Mouse (Mus musculus) CH12.LX (cell line): ENCODE results near the gene Clp1. TPM values are rescaled to one million over a fixed set of nuclear protein-coding genes. Genes with fewer than 3 reads are reported as not detected.

Source experiments
- DNase-seq: peaks from one replicate; pipeline ENCODE4 v3.0.0-alpha.2; 2013; ENCODE audit errors: extremely low read depth
- H3K27ac ChIP-seq: 2 replicates; pipeline ENCODE4 v1.5.1; 2012; ENCODE audit warnings: low read depth, mild to moderate bottlenecking, control low read depth, moderate library complexity; ENCODE audit not compliant: insufficient read depth
- H3K27me3 ChIP-seq: replicated peaks from 2 replicates; pipeline ENCODE3; 2012; ENCODE audit warnings: inconsistent platforms
- H3K36me3 ChIP-seq, 2 experiments: replicated peaks in 1 of 2; 2 replicates each; pipeline versions ENCODE3 to v1.6.1; 2012; ENCODE audit warnings: inconsistent platforms in 1 of 2, low read length in 1 of 2, mild to moderate bottlenecking in 1 of 2, mixed read lengths in 1 of 2, moderate library complexity in 1 of 2; ENCODE audit not compliant: control insufficient read depth in 1 of 2, insufficient read depth in 1 of 2
- H3K4me1 ChIP-seq, 2 experiments: 2 replicates each; pipeline ENCODE4 v1.6.1; 2012; ENCODE audit warnings: inconsistent platforms in 1 of 2, moderate library complexity in 1 of 2; ENCODE audit not compliant: insufficient read depth in 2 of 2, control insufficient read depth in 1 of 2
- H3K4me2 ChIP-seq: 2 replicates; pipeline ENCODE4 v1.6.1; 2012; ENCODE audit warnings: low read depth, mild to moderate bottlenecking, control low read depth; ENCODE audit not compliant: poor library complexity, insufficient read depth, severe bottlenecking
- H3K4me3 ChIP-seq, 3 experiments: fragments of 150-350 bp in 1 of 3; sonication (generic) in 1 of 3; replicated peaks in 1 of 3; 2 replicates each; pipeline versions ENCODE3 to v1.5.1; 2011 to 2012; ENCODE audit warnings: low read depth in 2 of 3, low read length in 2 of 3, mild to moderate bottlenecking in 2 of 3, moderate library complexity in 2 of 3, control low read depth in 1 of 3, improper control_type of control experiment in 1 of 3, inconsistent platforms in 1 of 3, mixed read lengths in 1 of 3; ENCODE audit not compliant: poor library complexity in 1 of 3
- H3K79me2 ChIP-seq: replicated peaks from 2 replicates; pipeline ENCODE4 v1.6.1; 2012; ENCODE audit warnings: mild to moderate bottlenecking, moderate library complexity; ENCODE audit not compliant: control insufficient read depth, poor library complexity, insufficient read depth, severe bottlenecking; ENCODE audit errors: extremely low read depth
- H3K9ac ChIP-seq: 2 replicates; pipeline ENCODE4 v1.6.1; 2012; ENCODE audit warnings: low read depth, mild to moderate bottlenecking, control low read depth, moderate library complexity; ENCODE audit not compliant: insufficient read depth
- H3K9me3 ChIP-seq: replicated peaks from 2 replicates; pipeline ENCODE3; 2012; ENCODE audit warnings: low read length, inconsistent platforms, mixed read lengths
- BHLHE40 ChIP-seq: IDR thresholded peaks from 2 replicates; pipeline ENCODE4 v1.6.1; 2011; ENCODE audit warnings: mild to moderate bottlenecking, low read depth, low read length, improper control_type of control experiment
- CHD1 ChIP-seq: IDR thresholded peaks from 2 replicates; pipeline ENCODE4 v1.6.1; 2012; ENCODE audit warnings: low read depth, low read length, improper control_type of control experiment, inconsistent platforms
- CHD2 ChIP-seq: IDR thresholded peaks from 2 replicates; pipeline ENCODE4 v1.6.1; 2011; ENCODE audit warnings: low read length, improper control_type of control experiment
- CTCF ChIP-seq, 2 experiments: IDR thresholded peaks in 1 of 2; conservative IDR thresholded peaks in 1 of 2; 2 replicates each; pipeline ENCODE4 v1.5.1; 2011 to 2012; ENCODE audit warnings: low read depth in 2 of 2, low read length in 2 of 2, improper control_type of control experiment in 1 of 2, inconsistent platforms in 1 of 2, mild to moderate bottlenecking in 1 of 2, moderate library complexity in 1 of 2
- E2F4 ChIP-seq: IDR thresholded peaks from 2 replicates; pipeline ENCODE4 v1.6.1; 2011; ENCODE audit warnings: low read depth, low read length, improper control_type of control experiment; ENCODE audit not compliant: insufficient replicate concordance
- ELF1 ChIP-seq: IDR thresholded peaks from 2 replicates; pipeline ENCODE4 v1.6.1; 2014; ENCODE audit warnings: low read depth, mild to moderate bottlenecking, inconsistent platforms, low read length, improper control_type of control experiment
- EP300 ChIP-seq: IDR thresholded peaks from 2 replicates; pipeline ENCODE4 v1.6.1; 2011; ENCODE audit warnings: low read length, improper control_type of control experiment
- ETS1 ChIP-seq: conservative IDR thresholded peaks from 2 replicates; pipeline ENCODE4 v1.6.1; 2012; ENCODE audit warnings: low read depth, mild to moderate bottlenecking, inconsistent platforms, low read length, improper control_type of control experiment, moderate library complexity
- GABPA ChIP-seq: IDR thresholded peaks from 2 replicates; pipeline ENCODE4 v1.6.1; 2012; ENCODE audit warnings: low read depth, low read length, improper control_type of control experiment, inconsistent platforms; ENCODE audit not compliant: insufficient replicate concordance
- IRF4 ChIP-seq: IDR thresholded peaks from 2 replicates; pipeline ENCODE4 v1.6.1; 2014; ENCODE audit warnings: low read depth, mild to moderate bottlenecking, inconsistent platforms, low read length, improper control_type of control experiment
- JUN ChIP-seq: IDR thresholded peaks from 2 replicates; pipeline ENCODE4 v1.6.1; 2011; ENCODE audit warnings: low read depth, mild to moderate bottlenecking, low read length, improper control_type of control experiment, moderate library complexity; ENCODE audit not compliant: insufficient read depth
- JUND ChIP-seq: conservative IDR thresholded peaks from 2 replicates; pipeline ENCODE4 v1.6.1; 2011; ENCODE audit warnings: low read depth, low read length, improper control_type of control experiment
- KAT2A ChIP-seq: IDR thresholded peaks from 2 replicates; pipeline ENCODE4 v1.6.1; 2012; ENCODE audit warnings: low read length, improper control_type of control experiment, inconsistent platforms; ENCODE audit not compliant: insufficient replicate concordance
- MAFK ChIP-seq: IDR thresholded peaks from 2 replicates; pipeline ENCODE4 v1.6.1; 2011; ENCODE audit warnings: low read length, improper control_type of control experiment; ENCODE audit not compliant: insufficient replicate concordance
- MAX ChIP-seq: IDR thresholded peaks from 2 replicates; pipeline ENCODE4 v1.6.1; 2011; ENCODE audit warnings: low read length, improper control_type of control experiment
- MAZ ChIP-seq: IDR thresholded peaks from 2 replicates; pipeline ENCODE4 v1.6.1; 2012; ENCODE audit warnings: low read depth, mild to moderate bottlenecking, inconsistent platforms, low read length, improper control_type of control experiment, moderate library complexity
- MEF2A ChIP-seq: IDR thresholded peaks from 2 replicates; pipeline ENCODE4 v1.6.1; 2014; ENCODE audit warnings: low read depth, mild to moderate bottlenecking, inconsistent platforms, low read length, improper control_type of control experiment, borderline replicate concordance
- MXI1 ChIP-seq: IDR thresholded peaks from 2 replicates; pipeline ENCODE4 v1.6.1; 2011; ENCODE audit warnings: mild to moderate bottlenecking, low read depth, low read length, improper control_type of control experiment
- MYC ChIP-seq: IDR thresholded peaks from 2 replicates; pipeline ENCODE4 v1.6.1; 2011; ENCODE audit warnings: low read depth, mild to moderate bottlenecking, improper control_type of control experiment, low read length
- NELFE ChIP-seq: IDR thresholded peaks from 2 replicates; pipeline ENCODE4 v1.6.1; 2011; ENCODE audit warnings: low read depth, low read length, improper control_type of control experiment
- NRF1 ChIP-seq: IDR thresholded peaks from 2 replicates; pipeline ENCODE4 v1.6.1; 2014; ENCODE audit warnings: low read depth, mild to moderate bottlenecking, inconsistent platforms, low read length, improper control_type of control experiment, moderate library complexity
- PAX5 ChIP-seq: IDR thresholded peaks from 2 replicates; pipeline ENCODE4 v1.6.1; 2012; ENCODE audit warnings: low read length, inconsistent platforms, mixed read lengths
- POLR2A ChIP-seq: IDR thresholded peaks from 2 replicates; pipeline ENCODE4 v1.6.1; 2011; ENCODE audit warnings: low read depth, mild to moderate bottlenecking, improper control_type of control experiment, low read length
- POLR2AphosphoS2 ChIP-seq: IDR thresholded peaks from 2 replicates; pipeline ENCODE4 v1.6.1; 2011; ENCODE audit warnings: low read depth, low read length, improper control_type of control experiment
- RAD21 ChIP-seq: IDR thresholded peaks from 2 replicates; pipeline ENCODE4 v1.6.1; 2011; ENCODE audit warnings: low read depth, mild to moderate bottlenecking, low read length, improper control_type of control experiment, moderate library complexity
- RCOR1 ChIP-seq: conservative IDR thresholded peaks from 2 replicates; pipeline ENCODE4 v1.6.1; 2012; ENCODE audit warnings: low read depth, mild to moderate bottlenecking, inconsistent platforms, low read length, improper control_type of control experiment
- SIN3A ChIP-seq: IDR thresholded peaks from 2 replicates; pipeline ENCODE4 v1.6.1; 2012; ENCODE audit warnings: low read length, improper control_type of control experiment, inconsistent platforms
- SMC3 ChIP-seq: IDR thresholded peaks from 2 replicates; pipeline ENCODE4 v1.6.1; 2011; ENCODE audit warnings: low read depth, low read length, improper control_type of control experiment
- TBP ChIP-seq: conservative IDR thresholded peaks from 2 replicates; pipeline ENCODE4 v1.6.1; 2011; ENCODE audit warnings: low read depth, low read length, improper control_type of control experiment
- USF2 ChIP-seq: conservative IDR thresholded peaks from 2 replicates; pipeline ENCODE4 v1.6.1; 2011; ENCODE audit warnings: low read depth, low read length, improper control_type of control experiment
- ZKSCAN1 ChIP-seq: IDR thresholded peaks from 2 replicates; pipeline ENCODE4 v1.6.1; 2012; ENCODE audit warnings: low read depth, inconsistent platforms, low read length, improper control_type of control experiment, borderline replicate concordance
- ZMIZ1 ChIP-seq: IDR thresholded peaks from 2 replicates; pipeline ENCODE4 v1.6.1; 2012; ENCODE audit warnings: low read depth, mild to moderate bottlenecking, inconsistent platforms, low read length, improper control_type of control experiment
- dilution Hi-C: fragments of 300-500 bp; cut with MboI; formaldehyde crosslinking; loops from 2 replicates; pipeline ENCODE4 v1.14.3; 2020; ENCODE audit warnings: low sequenced_read_pairs; ENCODE audit not compliant: extremely low pct_unique_long_range_greater_than_20kb, extremely low pct_ligation_motif_present
- in situ Hi-C: fragments of 300-500 bp; cut with MboI; formaldehyde crosslinking; loops from 3 replicates; pipeline ENCODE4 v1.14.3; 2019; ENCODE audit warnings: low sequenced_read_pairs, low pct_ligation_motif_present, low pct_unique_long_range_greater_than_20kb, mixed read lengths
- polyA plus RNA-seq: library from polyadenylated mRNA; unstranded; fragments of >175 nt; gene quantifications from 2 replicates; pipeline ENCODE4 v1.2.1, GENCODE M21; 2012; ENCODE audit warnings: low read depth; ENCODE audit not compliant: insufficient read length
- total RNA-seq, 2 experiments: library from RNA; depleted of rRNA; stranded (reverse); fragments of 300-350 nt in 1 of 2; fragments of >200 nt in 1 of 2; gene quantifications; 2 replicates each; pipeline ENCODE4 v1.2.3; 2012 to 2014

Gene Clp1
- total and polyA plus RNA-seq, 3 experiments, result 32.0 to 65.2 (median 46.5) TPM

DNA sequence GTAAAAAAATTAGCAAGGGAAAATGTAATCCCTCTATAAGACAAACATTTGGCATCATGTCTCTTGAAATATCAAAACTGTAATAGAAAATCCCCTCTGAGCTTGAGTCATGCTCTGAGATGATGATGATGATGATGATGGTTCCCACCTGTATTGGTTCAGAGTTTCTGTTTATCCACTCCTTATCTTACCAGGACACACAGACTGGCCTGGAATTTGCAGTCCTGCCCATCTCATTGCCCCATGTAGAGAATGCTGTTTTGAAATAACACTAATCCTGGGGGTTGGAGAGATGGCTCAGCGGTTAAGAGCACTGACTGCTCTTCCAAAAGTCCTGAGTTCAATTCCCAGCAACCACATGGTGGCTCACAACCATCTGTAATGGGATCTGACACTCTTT, 5.2 kb upstream of the Clp1 start:
- H3K4me2 ChIP-seq, result no peak overlapping the region
- H3K4me1 ChIP-seq, result peaks cover 0 to 3% of the 10 kb centered on the region in 2 experiments; a peak in 1 of 4 replicates
- no peaks in the 10 kb centered on the region for H3K79me2 ChIP-seq
- no peak overlapping the region for H3K27ac ChIP-seq
- DNase-seq, result no peak
- H3K9ac ChIP-seq, result no peak overlapping the region
- in situ Hi-C loops, result no loop called here
- no peaks in the 10 kb centered on the region for H3K36me3 ChIP-seq
- no peak overlapping the region for H3K4me3 ChIP-seq
- dilution Hi-C loops, result no loop called here
- H3K27me3 ChIP-seq, result peaks cover 14% of the 10 kb centered on the region
- TF ChIP-seq SMC3 (no peak), JUND (no peak), KAT2A (no peak), CHD2 (no peak), MXI1 (no peak), CTCF (conservative IDR thresholded peaks at IDR 0.05 in 1 of 2, IDR thresholded peaks at IDR 0.05 in 1 of 2; ENCODE audit: low read depth in 2 of 2, low read length in 2 of 2) (no peak), BHLHE40 (no peak), ZMIZ1 (no peak), ZKSCAN1 (no peak), IRF4 (no peak), MYC (no peak), NELFE (no peak), MEF2A (no peak), MAFK (no peak), POLR2AphosphoS2 (no peak), E2F4 (no peak), JUN (no peak), RAD21 (no peak), POLR2A (no peak)
- no peaks in the 10 kb centered on the region for H3K9me3 ChIP-seq

DNA sequence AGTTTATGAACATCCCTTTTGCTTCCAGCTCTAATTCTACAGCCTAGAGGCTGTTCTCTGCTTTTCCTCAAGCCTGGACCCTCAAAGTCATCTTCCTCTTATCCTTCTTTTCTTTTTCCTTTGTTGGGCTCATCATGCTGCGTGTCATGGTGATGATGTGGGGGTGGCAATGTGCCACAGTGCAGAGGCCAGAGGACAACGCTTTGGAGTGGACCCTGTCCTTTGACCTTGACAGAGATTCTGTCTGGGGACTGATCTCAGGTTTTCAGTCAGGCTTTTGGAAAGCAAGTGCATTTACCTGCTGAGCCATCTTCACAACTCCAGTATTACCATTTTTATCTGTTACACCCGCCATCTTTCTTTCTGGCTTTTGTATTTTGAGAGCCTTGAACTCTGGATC, 4.1 kb upstream of the Clp1 start:
- no peak for DNase-seq
- Histone ChIP-seq H3K4me2 (no peak overlapping the region), H3K9me3 (no peaks in the 10 kb centered on the region), H3K79me2 (peaks cover 8% of the 10 kb centered on the region), H3K36me3 (no peaks in the 10 kb centered on the region), H3K4me1 (peaks cover 3% of the 10 kb centered on the region in 2 experiments; a peak in 3 of 4 replicates), H3K27me3 (peaks cover 11% of the 10 kb centered on the region), H3K9ac (no peak overlapping the region), H3K27ac (no peak overlapping the region), H3K4me3 (no peak overlapping the region)
- dilution Hi-C loops (no loop called here), in situ Hi-C loops (no loop called here)
- TF ChIP-seq CHD2, result no peak
- TF ChIP-seq TBP, result no peak
- no peak for TF ChIP-seq RCOR1
- TF ChIP-seq JUN, result no peak
- no peak for TF ChIP-seq EP300
- TF ChIP-seq NELFE, result no peak
- TF ChIP-seq CHD1, result no peak
- TF ChIP-seq ELF1, result no peak
- no peak for TF ChIP-seq USF2
- no peak for TF ChIP-seq ETS1
- TF ChIP-seq GABPA, result no peak
- no peak for TF ChIP-seq PAX5
- TF ChIP-seq NRF1, result no peak
- no peak for TF ChIP-seq MEF2A
- no peak for TF ChIP-seq E2F4
- TF ChIP-seq SIN3A, result no peak
- no peak for TF ChIP-seq MAZ
- no peak for TF ChIP-seq MAX
- TF ChIP-seq RAD21, result no peak
- no peak for TF ChIP-seq MAFK
